Mouse (Mus musculus) lung, adult 2 months (tissue): ENCODE measurements at regions not wholly inside any gene's neighbourhood (a gene's known extent, or its start where the extent isn't known, plus 50 kb on each side); places are given as distances from the start of the nearest gene placed in this dataset.

Source experiments
- CTCF ChIP-seq: fragments of 200-500 bp; IDR thresholded peaks from 2 replicates; pipeline ENCODE4 v1.5.1; 2011; ENCODE audit warnings: mild to moderate bottlenecking, low read length, control low read depth; ENCODE audit not compliant: insufficient read depth
- POLR2A ChIP-seq: fragments of 200-500 bp; IDR thresholded peaks from 2 replicates; pipeline ENCODE4 v1.6.1; 2011; ENCODE audit warnings: low read depth, mild to moderate bottlenecking, control low read depth, low read length, borderline replicate concordance; ENCODE audit errors: extremely low read depth

GRCm38 (mm10) chr2:9704266-9704665 is 176.8 kb upstream of the 4930412O13Rik start:
- no peak for TF ChIP-seq POLR2A
- TF ChIP-seq CTCF = no peak
